Mouse (Mus musculus): Measurements from ENCODE around the gene Nfkb1.

Gene Nfkb1

DNA sequence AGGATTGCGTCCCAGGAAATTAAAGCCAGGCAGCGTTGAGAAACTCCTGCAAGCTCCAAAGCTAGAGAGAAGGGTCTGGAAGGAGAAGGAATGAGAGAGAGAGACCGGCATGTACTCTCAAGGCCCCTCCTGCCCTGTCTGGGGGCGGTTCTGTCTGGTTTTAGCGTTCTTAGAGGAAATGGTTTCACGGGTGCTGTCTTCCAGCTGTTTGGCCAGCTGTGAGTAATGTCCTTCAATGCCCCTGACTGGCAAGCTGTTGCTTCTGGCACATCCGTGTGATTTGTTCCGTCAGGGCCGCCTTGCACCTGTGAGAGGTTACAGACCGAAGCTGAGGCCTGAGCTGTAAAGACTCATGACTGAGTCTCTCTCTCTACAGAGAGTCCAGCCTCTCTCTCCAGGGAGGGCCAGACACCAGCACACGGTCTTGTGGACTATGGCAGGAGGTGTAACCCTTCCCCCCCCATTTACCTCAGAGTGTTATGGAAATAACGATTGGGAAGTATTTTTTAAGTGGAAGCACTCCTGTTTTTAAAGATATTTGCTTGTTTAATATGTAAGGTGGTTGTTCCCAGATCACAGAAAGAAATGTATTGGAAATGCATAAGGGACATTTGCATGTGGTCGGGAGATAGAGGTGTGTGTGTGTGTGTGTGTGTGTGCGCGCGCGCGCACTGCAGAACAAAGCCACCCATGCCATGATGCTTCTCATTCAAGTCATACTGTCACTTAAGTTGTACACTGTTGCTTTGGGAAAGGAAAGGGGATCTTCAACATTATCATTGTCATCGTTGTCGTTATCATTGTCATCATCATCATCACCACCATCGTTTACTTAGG, 110.7 kb downstream of the Nfkb1 start:
- DNase-seq: no peak

DNA sequence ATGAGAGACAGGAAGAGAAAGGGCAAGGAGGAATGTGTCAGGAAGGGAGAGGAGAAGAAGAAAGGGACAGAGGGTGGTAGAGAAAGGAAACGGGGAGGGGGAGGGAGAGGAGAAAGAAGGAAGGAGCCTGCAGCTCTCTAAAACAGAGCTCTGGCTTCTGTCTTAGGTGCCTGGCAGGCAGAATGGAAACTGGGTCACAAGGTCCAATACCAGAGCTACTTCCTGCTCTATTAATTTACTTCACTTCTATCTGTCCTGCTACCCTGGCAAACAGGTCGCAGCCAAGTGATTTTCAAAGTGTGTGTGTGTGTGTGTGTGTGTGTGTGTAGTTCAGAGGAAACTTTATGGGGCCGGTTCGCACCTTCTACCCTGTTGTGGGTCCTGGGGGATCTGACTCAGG, 112.2 kb downstream of the Nfkb1 start:
- DNase-seq: no peak

DNA sequence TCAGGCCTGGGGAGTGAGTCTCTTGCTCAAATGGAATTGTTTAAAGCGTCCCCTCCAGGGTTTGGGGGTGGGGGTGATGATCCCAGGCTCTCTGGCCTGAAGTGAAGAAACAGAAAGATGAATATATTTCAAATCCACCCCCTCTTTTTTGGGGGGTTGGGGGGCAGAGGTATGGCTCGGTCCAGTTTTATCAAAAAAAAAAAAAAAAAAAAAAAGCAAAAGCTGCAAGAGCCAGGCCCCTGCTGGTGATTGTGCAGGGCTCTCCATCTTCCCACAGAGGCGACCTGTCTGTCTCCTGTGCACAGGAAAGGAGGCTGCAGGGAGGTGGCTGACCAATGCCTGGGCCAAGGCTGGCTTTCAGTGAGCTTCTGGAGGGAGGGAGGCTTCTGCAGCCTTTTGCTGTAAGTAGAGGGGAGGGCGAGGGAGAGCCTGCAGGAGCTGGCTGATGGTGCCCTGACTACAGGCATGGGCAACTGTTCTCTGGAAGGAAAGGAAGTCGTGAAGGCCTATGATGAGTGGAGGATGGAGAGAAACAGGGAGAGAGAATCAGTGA, 112.7 kb downstream of the Nfkb1 start:
- no peak for DNase-seq

DNA sequence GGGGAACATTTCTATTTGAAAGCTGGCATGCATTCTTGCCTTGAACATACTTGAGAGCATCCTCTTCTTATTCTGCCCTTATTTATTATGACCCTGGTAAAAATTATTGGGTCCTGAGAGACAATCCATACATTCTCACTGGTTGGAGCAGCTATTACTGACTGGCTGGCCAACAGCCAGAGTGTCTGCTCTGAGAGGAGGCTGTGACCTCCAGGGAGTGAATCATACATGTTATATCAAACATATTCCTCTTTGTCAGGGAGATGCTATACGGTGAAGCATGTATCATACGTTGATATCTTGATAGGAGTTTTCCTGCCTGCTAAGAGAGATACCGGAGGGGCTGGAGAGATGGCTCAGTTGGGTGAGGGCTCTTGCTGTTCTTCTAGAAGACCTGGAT, 116.2 kb downstream of the Nfkb1 start:
- DNase-seq: no peak

DNA sequence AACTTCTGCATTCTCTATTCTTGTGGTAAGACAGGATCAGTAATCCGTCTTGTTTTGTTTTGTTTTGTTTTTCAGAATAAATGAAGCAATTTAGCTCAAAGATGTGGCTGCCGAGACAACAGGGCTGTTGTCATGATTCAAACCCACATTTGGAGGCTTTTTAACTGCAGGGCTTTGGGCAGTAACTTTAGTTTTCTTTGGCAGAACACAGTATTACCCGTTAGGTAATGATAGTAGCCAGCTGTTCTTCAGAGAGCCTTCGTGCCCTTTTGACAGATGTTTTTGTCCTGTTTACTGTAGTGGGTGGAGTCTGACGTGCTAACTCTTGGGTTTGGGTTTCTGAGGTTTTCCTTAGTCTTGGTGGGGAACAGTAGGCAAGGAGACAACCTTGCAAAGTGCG, 118.3 kb downstream of the Nfkb1 start:
- DNase-seq: no peak

DNA sequence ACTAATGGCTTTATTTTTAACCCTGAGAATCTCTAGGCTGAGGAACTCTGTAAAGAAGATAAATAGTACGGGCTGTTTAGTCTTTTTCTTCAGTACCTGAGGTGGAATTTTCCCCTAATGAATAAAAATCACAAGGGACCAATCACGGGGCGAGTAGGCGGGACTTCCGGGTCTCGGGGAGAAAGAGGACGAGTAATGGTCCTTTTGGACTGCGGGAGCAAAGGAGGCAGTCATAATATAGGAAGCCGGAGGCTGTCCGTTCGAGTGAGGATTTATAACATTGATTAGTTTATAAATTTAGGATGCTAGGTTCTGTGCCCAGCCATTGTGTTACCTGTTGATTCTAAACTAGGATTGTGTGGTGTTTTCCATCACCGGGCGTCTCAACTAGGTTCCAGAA, 119.8 kb downstream of the Nfkb1 start:
- DNase-seq: no peak

- DNase-seq: no peak
Observed at GRCm38 (mm10) chr3:135568633-135569032, 122.7 kb downstream of the Nfkb1 start.

DNA sequence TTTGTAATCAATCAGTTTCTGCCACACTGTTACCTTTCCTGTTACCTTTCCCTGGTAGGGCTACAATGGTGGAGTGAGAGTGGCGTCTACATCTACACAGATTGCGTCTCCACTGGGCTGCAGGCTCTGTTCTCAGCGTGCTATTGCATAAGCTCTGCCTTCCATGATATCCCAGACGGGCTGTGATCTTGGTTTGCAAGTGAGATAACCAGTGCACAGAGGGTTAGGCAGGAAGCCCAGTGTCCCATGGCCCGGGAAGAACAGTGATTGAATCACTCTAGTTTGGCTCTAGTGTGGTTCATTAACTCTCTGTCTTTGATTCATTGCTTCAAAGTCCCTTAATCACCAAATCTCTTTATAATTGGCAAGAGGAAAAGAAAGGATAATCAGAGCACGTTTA, 123.5 kb downstream of the Nfkb1 start:
- DNase-seq: no peak

GRCm38 (mm10) chr3:135565306-135565705, 126.0 kb downstream of the Nfkb1 start:
- no peak for DNase-seq

GRCm38 (mm10) chr3:135564706-135565105, 126.6 kb downstream of the Nfkb1 start:
- no peak for DNase-seq

DNA sequence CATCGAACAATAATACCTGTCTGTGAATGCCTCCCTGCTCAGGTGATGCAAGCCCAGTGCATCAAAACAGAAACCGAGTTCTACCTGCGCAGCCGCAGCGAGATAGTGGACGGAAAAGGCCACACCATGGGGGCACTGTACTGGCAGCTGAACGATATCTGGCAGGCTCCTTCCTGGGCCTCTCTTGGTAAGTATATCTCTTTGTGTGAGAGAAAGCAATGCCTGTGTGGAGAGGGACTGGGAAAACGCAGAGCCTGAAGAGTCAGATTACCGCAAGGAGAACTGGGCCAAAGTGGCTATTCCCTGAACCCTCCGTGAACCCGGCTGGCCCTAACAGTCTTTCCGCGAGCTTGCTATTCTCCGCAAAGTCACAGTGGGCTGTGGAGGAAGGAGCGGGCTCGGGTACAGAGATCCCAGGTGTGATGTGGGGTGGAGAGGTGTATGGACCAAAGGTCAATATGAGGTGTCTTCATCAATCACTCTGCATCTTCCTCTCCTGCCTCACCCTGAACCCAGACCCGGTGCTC, 128.1 kb downstream of the Nfkb1 start:
- no peak for DNase-seq

- no peak for DNase-seq
Observed at GRCm38 (mm10) chr3:135562036-135562435, 129.3 kb downstream of the Nfkb1 start.

DNA sequence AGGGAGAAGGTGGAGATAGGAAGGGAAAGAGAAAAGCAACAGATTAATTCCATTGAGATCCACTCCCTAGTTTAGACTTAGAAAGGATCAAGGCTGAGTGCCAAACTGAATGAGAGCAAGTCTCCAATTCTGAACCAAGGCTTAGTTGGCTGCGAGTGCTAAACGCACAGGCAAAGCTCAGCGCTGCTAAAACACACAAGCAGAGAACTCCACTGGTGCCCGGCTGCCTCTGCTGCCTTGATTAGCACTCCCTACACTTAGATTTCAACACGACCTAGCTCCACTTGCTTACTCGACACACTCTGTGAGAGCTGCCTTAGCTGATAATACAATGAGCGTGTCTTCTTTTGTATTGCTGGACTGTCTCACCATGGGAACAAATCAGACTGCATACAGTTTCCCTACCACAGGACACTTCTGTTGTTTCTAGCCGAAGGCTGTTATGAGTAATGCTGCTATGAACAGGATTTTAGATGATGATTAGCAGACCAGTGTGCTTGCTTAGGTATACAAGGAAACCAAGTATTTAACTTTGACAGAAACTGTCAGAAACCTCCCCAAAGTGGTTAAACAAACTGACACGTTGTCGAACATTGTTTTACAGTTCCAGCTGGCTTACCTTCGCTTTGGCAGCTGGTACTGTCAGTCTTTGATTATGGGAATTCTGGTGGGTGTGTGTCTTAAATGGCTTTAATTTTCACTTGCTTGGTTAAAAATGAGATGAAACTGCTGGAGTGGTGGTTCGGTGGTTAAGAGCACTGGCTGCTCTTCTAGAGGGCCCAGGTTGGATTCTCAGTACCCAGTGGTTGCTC, 134.3 kb downstream of the Nfkb1 start:
- DNase-seq: no peak

DNA sequence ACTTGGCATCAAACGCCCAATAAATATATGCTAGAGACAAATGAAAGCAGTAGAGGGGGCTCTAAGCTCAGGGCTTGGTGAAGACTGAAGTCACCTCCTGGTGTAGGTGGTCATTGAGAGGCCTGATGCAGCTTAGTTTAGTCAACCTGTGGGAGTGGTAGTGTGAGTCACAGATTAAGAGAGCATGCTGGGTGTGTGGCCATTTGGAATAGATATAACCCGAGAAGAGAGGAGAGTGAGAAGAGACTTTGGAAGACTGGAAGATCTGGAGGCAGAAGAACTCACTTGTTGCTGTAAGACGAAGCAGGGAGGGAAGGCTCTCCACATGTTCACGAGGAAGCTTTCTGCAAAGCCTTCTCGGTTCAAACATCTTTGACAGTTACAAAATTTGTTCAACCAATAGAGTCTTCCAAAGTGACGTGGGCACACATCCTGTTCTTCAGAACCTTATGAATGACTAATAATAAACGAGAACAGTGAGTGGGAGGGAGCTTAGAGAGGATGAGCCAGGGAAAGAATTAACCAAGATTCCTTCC, 135.2 kb downstream of the Nfkb1 start:
- no peak for DNase-seq

- no peak for DNase-seq
Observed at GRCm38 (mm10) chr3:135555192-135555591, 136.2 kb downstream of the Nfkb1 start.

DNA sequence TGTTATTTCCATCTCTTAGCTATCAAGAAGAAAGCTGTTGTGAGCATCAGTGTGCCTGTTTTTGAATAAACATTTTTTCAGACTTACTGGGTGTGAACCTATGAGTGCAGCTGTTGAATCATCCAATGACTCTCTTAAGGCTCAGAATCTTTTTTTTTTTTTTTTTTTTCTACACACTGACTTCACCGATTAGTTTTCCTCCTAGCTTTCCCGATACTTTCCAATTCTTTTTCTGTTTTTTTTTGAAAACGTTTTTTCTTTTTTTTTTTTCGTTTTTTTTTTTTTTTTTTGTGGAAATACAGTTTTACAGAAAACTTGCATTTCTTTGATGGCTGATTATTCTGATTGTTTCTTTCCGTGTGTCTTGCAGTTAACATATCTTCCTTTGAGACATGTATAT, 138.5 kb downstream of the Nfkb1 start:
- no peak for DNase-seq

DNA sequence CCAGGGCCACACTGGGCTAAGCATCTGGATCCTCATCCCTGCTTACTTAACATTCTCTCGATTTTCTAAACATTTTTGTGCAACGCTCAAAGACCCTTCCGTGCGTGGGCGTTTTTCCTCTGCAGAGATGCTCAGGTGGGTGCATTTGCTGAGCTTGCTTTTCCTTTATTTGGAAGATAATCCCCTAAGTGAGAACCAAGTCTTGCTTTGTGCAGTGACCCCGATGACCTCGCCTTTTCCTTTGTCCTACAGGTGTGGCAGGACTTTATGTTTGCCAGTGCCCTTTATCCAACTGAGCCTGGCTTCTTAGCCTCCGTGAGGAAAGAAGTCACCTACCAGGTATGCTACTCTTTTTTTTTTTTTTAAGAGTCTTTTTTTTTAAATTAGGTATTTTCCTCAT, 144.0 kb downstream of the Nfkb1 start:
- no peak for DNase-seq

DNA sequence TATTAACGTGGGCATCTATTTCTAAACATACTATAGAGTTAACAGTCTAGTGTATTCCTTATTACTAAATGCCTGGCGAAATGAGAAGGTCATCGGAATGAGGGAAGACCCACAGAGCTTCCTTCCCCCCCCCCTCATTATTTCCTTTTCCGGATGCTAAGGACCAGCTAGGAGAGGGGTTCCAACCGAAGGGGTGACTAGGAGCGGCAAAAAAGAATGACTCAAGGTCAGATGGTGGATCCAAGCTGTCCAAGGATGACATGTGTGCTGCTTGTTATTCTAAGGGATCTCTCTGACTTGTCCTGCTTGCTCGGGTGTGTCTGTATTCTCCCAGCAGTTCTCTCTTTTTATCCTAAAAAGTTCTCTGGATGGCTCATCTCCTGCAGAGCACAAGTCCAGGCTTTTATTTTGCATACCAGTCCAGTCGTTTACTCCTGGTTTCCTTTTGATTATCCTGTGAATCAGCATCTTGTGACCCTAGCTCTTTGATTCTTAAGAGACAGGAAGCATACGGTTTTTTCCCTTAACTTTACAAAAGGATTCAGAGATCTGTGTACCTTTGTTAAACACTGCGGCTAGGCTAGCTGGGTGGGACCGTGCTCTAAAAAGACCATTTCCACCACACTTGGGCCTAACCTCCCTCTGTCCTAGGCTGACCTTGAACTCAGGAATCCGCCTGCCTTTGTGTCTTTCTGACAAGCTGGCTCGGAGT, 145.0 kb downstream of the Nfkb1 start:
- no peak for DNase-seq
